In the genomic region with DNA sequence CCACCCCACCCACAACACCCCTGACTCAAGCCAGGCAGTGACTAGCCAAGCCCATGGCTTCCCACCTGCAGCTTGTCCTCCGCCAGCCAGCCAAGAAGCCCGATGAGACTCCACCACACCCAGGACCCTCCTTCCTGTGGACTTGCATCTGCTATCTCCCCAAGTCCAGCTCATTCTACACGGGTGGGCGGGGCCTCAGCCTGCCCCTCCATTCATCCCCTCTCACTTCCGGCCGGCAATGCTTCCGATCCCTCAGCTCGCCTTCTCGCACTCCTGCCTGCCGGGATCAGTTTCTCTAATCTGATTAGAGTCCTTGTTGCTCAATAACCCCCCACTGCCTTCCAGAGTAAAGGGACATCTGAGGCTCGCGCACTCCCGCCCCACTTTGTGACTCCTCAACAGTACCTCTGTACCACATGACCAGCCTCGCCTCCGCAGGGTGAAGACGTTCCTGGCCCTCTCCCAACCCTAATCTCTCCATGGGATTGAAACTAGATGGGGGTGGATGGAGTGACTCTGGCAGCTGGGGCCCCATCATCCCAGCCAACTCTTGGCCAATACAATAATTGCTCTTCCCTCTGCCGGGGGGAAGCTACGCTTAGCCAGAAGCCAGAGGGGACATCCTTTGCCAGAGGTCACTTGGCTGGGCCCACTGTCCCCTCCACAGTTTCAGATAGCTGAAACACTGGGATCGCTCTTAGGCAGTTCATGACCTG, we compare ENCODE assay signal across 9 mouse cellular contexts. TPM values are rescaled to one million over a fixed set of nuclear protein-coding genes. Genes with fewer than 3 reads are reported as not detected.
DNase-seq lines count a peak whose midpoint lies in the region; ATAC-seq and TF ChIP-seq lines count a peak whose summit lies in the region.
"Had no signal": no experiment of that assay in that cellular context is flagged by ENCODE, and none has a peak within 500 bp of the region (broad histone marks: within the 10 kb centered on the region; RNA-seq: fewer than 3 reads in every experiment).

No protein-coding gene starts in this region.

- ATAC-seq in forebrain, postnatal 0 days: no peak
- 0 out of 2 replicates have a peak, but pooled peaks have one; percentile 32 for ATAC-seq in intestine, embryonic 16.5 days
- no peak for ATAC-seq in monocyte, adult 5-6 weeks (replicated peaks; ENCODE audit: insufficient number of reproducible peaks, low FRiP score, low TSS enrichment, poor library complexity, severe bottlenecking)

- H3K4me3 ChIP-seq in lung, adult 2 months (replicated peaks; ENCODE audit: extremely low read depth, low read depth, low read length): no peak overlapping the region
- no peak overlapping the region for H3K4me3 ChIP-seq in forebrain, postnatal 0 days (ENCODE audit: low read depth, low read length)
- H3K4me3 ChIP-seq in intestine, embryonic 16.5 days (ENCODE audit: low read length): peak overlapping the region; percentile 32
- peak overlapping the region; percentile 47 for H3K4me3 ChIP-seq in midbrain, embryonic 10.5 days

- H3K9ac ChIP-seq in forebrain, postnatal 0 days: no peak overlapping the region
- H3K9ac ChIP-seq in intestine, embryonic 16.5 days (ENCODE audit: low read depth, low read length): no peak overlapping the region

- DNase-seq in lung, adult 18-20 months: peak; percentile 45 to 50
- no peak for DNase-seq in lung, adult 2 months
- no peak for DNase-seq in forebrain, postnatal 0 days
- DNase-seq in midbrain, embryonic 10.5 days (ENCODE audit: low spot score): no peak
- DNase-seq in right cerebral cortex, postnatal 4 days: no peak
- DNase-seq in right cerebral cortex, postnatal 10 days (ENCODE audit: low spot score in 2 of 2): no peak

- no peak overlapping the region for H3K27ac ChIP-seq in forebrain, postnatal 0 days (ENCODE audit: low read depth, low read length)
- no peak overlapping the region for H3K27ac ChIP-seq in intestine, embryonic 16.5 days (ENCODE audit: low read length)
- H3K27ac ChIP-seq in midbrain, embryonic 10.5 days (replicated peaks): peak overlapping the region; percentile 42; the same call in 1 of the 2 replicates

- no peaks in the 10 kb centered on the region for H3K9me3 ChIP-seq in forebrain, postnatal 0 days (ENCODE audit: low read length)
- H3K9me3 ChIP-seq in intestine, embryonic 16.5 days (ENCODE audit: control insufficient read depth, low read length): no peaks in the 10 kb centered on the region
- H3K9me3 ChIP-seq in midbrain, embryonic 10.5 days (replicated peaks): no peaks in the 10 kb centered on the region

- no peak for TF ChIP-seq POLR2A in lung, adult 2 months (IDR thresholded peaks at IDR 0.05; ENCODE audit: borderline replicate concordance, extremely low read depth, low read depth, low read length)

- H3K4me1 ChIP-seq in lung, adult 2 months (ENCODE audit: control insufficient read depth, insufficient read depth, low read length): 0 out of 2 replicates have a peak, but pooled peaks cover 2% of the 10 kb centered on the region
- H3K4me1 ChIP-seq in forebrain, postnatal 0 days (ENCODE audit: insufficient read depth): peaks cover 27% of the 10 kb centered on the region
- peaks cover 28% of the 10 kb centered on the region for H3K4me1 ChIP-seq in intestine, embryonic 16.5 days (ENCODE audit: control insufficient read depth, insufficient read depth, low read length)
- H3K4me1 ChIP-seq in midbrain, embryonic 10.5 days: peaks cover 59% of the 10 kb centered on the region

- no peaks in the 10 kb centered on the region for H3K27me3 ChIP-seq in forebrain, postnatal 0 days (ENCODE audit: insufficient read depth, low read length)
- H3K27me3 ChIP-seq in intestine, embryonic 16.5 days (replicated peaks; ENCODE audit: control insufficient read depth, insufficient read depth, low read length): peaks cover 17% of the 10 kb centered on the region
- peaks cover 77% of the 10 kb centered on the region for H3K27me3 ChIP-seq in midbrain, embryonic 10.5 days (ENCODE audit: low read depth, poor library complexity, severe bottlenecking)

- no peak for TF ChIP-seq CTCF in lung, adult 2 months (IDR thresholded peaks at IDR 0.05; ENCODE audit: insufficient read depth, low read length)
- no peak for TF ChIP-seq CTCF in forebrain, postnatal 0 days (IDR thresholded peaks at IDR 0.05; ENCODE audit: low read depth)

- peak overlapping the region; percentile 20; the same call in 1 of the 2 replicates for H3K4me2 ChIP-seq in forebrain, postnatal 0 days (ENCODE audit: low read depth)
- H3K4me2 ChIP-seq in intestine, embryonic 16.5 days (ENCODE audit: low read depth, low read length): peak overlapping the region; percentile 46

- no peaks in the 10 kb centered on the region for H3K36me3 ChIP-seq in forebrain, postnatal 0 days (ENCODE audit: insufficient read depth)
- no peaks in the 10 kb centered on the region for H3K36me3 ChIP-seq in intestine, embryonic 16.5 days (ENCODE audit: control insufficient read depth, insufficient read depth, low read length)
- H3K36me3 ChIP-seq in midbrain, embryonic 10.5 days: no peaks in the 10 kb centered on the region

- WGBS in lung, adult 2 months: 12% methylated on average over 19 of the region's 19 CpGs
- WGBS in forebrain, postnatal 0 days: 9% methylated on average over 19 of the region's 19 CpGs
- 17% methylated on average over 19 of the region's 19 CpGs for WGBS in intestine, embryonic 16.5 days
- 14% methylated on average over 19 of the region's 19 CpGs for WGBS in midbrain, embryonic 10.5 days

RNA-seq across cellular contexts. Expression of gene Hpca, which starts 4.1 kb away (rescaled TPM):
- 0.23 TPM in 1 of 2 replicates, not detected in the other for polyA plus RNA-seq in lung, adult 2 months (2012; rRNA removed)
- 129 and 214 TPM in 2 replicates for total RNA-seq in forebrain, postnatal 0 days (2014; rRNA removed)
- 110 and 128 TPM in 2 replicates for polyA plus RNA-seq in forebrain, postnatal 0 days (2015; fragmentation: Nextera tagmentation; extraction: Ambion mirVana)
- 4.0 and 4.5 TPM in 2 replicates for polyA plus RNA-seq in intestine, embryonic 16.5 days (2015; fragmentation: Nextera tagmentation; extraction: Ambion mirVana)
- polyA plus RNA-seq in midbrain, embryonic 10.5 days (2016; fragmentation: Nextera tagmentation; extraction: Ambion mirVana): 1.4 and 2.4 TPM in 2 replicates
- total RNA-seq in monocyte, adult 5-6 weeks (2017): not detected in 3 replicates

RNA-seq across cellular contexts. Expression of gene Fndc5, which starts 10.9 kb away (rescaled TPM):
- polyA plus RNA-seq in lung, adult 2 months (2012; rRNA removed): 4.5 and 5.5 TPM in 2 replicates
- 10.3 and 11.6 TPM in 2 replicates for total RNA-seq in forebrain, postnatal 0 days (2014; rRNA removed)
- 5.8 and 8.3 TPM in 2 replicates for polyA plus RNA-seq in forebrain, postnatal 0 days (2015; fragmentation: Nextera tagmentation; extraction: Ambion mirVana)
- polyA plus RNA-seq in intestine, embryonic 16.5 days (2015; fragmentation: Nextera tagmentation; extraction: Ambion mirVana): 1.5 and 2.2 TPM in 2 replicates
- 0.50 and 0.78 TPM in 2 replicates for polyA plus RNA-seq in midbrain, embryonic 10.5 days (2016; fragmentation: Nextera tagmentation; extraction: Ambion mirVana)
- 0.32 TPM in 1 of 3 replicates, not detected in the others for total RNA-seq in monocyte, adult 5-6 weeks (2017)

RNA-seq across cellular contexts. Expression of gene Tmem54, which starts 20.5 kb away (rescaled TPM):
- polyA plus RNA-seq in lung, adult 2 months (2012; rRNA removed): 5.8 and 39.0 TPM in 2 replicates
- not detected in 2 replicates for total RNA-seq in forebrain, postnatal 0 days (2014; rRNA removed)
- not detected in 2 replicates for polyA plus RNA-seq in forebrain, postnatal 0 days (2015; fragmentation: Nextera tagmentation; extraction: Ambion mirVana)
- 159 and 167 TPM in 2 replicates for polyA plus RNA-seq in intestine, embryonic 16.5 days (2015; fragmentation: Nextera tagmentation; extraction: Ambion mirVana)
- polyA plus RNA-seq in midbrain, embryonic 10.5 days (2016; fragmentation: Nextera tagmentation; extraction: Ambion mirVana): 1.0 and 2.1 TPM in 2 replicates
- total RNA-seq in monocyte, adult 5-6 weeks (2017): not detected in 3 replicates
- total RNA-seq: adrenal gland, postnatal 36 days had no signal

Comparison
In these comparisons a context has a peak if more than half of its experiments do, and no peak if none do; other contexts are left out.
1. DNase-seq: peak in lung, adult 18-20 months (2 of 2); none in lung, adult 2 months (single experiment), forebrain, postnatal 0 days (single experiment), midbrain, embryonic 10.5 days (single experiment), right cerebral cortex, postnatal 4 days (single experiment) and right cerebral cortex, postnatal 10 days (0 of 2).
2. H3K4me3 ChIP-seq: peak in intestine, embryonic 16.5 days (single experiment) and midbrain, embryonic 10.5 days (single experiment); none in lung, adult 2 months (single experiment) and forebrain, postnatal 0 days (single experiment).
3. RNA of gene Hpca, which starts 4.1 kb away (polyA plus RNA-seq): 110 to 128 TPM in forebrain, postnatal 0 days; 4.0 to 4.5 TPM in intestine, embryonic 16.5 days, 1.4 to 2.4 TPM in midbrain, embryonic 10.5 days and 0.23 TPM in lung, adult 2 months; every median in the first group is over 10 times any median in the second.